Mouse (Mus musculus) intestine, embryonic 16.5 days (tissue): Measurements from ENCODE around the gene Rnf225. TPM values are rescaled to one million over a fixed set of nuclear protein-coding genes. Genes with fewer than 3 reads are reported as not detected.
"Not testable (repeated sequence)": the region's sequence is repeated elsewhere in the genome, so short reads cannot be mapped to it uniquely, and the experiment has no call there.

Source experiments
- ATAC-seq: fragments of 200-750 bp; cut with Nextera tagmentation; 2 replicates; pipeline ENCODE4 v1.8.0; 2017; ENCODE audit warnings: moderate TSS enrichment, moderate library complexity
- H3K27ac ChIP-seq: fragments of 300-500 bp; sonication (generic); 2 replicates; pipeline ENCODE4 v1.5.1; 2014; ENCODE audit warnings: mild to moderate bottlenecking, low read length
- H3K27me3 ChIP-seq: fragments of 300-500 bp; sonication (generic); replicated peaks from 2 replicates; pipeline ENCODE4 v1.6.1; 2014; ENCODE audit warnings: low read length, control low read depth, mixed read lengths; ENCODE audit not compliant: control insufficient read depth, insufficient read depth
- H3K36me3 ChIP-seq: fragments of 300-500 bp; sonication (generic); 2 replicates; pipeline ENCODE4 v1.6.1; 2014; ENCODE audit warnings: low read length, control low read depth; ENCODE audit not compliant: control insufficient read depth, insufficient read depth
- H3K4me1 ChIP-seq: fragments of 300-500 bp; sonication (generic); 2 replicates; pipeline ENCODE4 v1.6.1; 2014; ENCODE audit warnings: low read length, control low read depth, mixed read lengths; ENCODE audit not compliant: control insufficient read depth, insufficient read depth
- H3K4me2 ChIP-seq: fragments of 300-500 bp; sonication (generic); 2 replicates; pipeline ENCODE4 v1.6.1; 2014; ENCODE audit warnings: low read depth, low read length, control low read depth
- H3K4me3 ChIP-seq: fragments of 300-500 bp; sonication (generic); 2 replicates; pipeline ENCODE4 v1.5.1; 2014; ENCODE audit warnings: mild to moderate bottlenecking, low read length
- H3K9ac ChIP-seq: fragments of 300-500 bp; sonication (generic); 2 replicates; pipeline ENCODE4 v1.6.1; 2014; ENCODE audit warnings: low read depth, low read length
- H3K9me3 ChIP-seq: fragments of 300-500 bp; sonication (generic); 2 replicates; pipeline ENCODE4 v1.6.1; 2016; ENCODE audit warnings: low read length, control low read depth; ENCODE audit not compliant: control insufficient read depth
- WGBS: fragments of 180-500 bp; shearing (Covaris S2); extraction: QIAGEN DNeasy Blood & Tissue Kit; methylation state at CpG from one replicate; pipeline ENCODE4 v1.1.7; 2014; 5-methylcytosine and 5-hydroxymethylcytosine counted together
- polyA plus RNA-seq: library from polyadenylated mRNA; unstranded; fragments of >200 nt; fragmentation: Nextera tagmentation; extraction: Ambion mirVana; gene quantifications from 2 replicates; pipeline ENCODE4 v1.2.1, GENCODE M21; 2015

Rnf225 gene
- polyA plus RNA-seq, 1 experiment from 2014 or later: 0.27 TPM

DNA sequence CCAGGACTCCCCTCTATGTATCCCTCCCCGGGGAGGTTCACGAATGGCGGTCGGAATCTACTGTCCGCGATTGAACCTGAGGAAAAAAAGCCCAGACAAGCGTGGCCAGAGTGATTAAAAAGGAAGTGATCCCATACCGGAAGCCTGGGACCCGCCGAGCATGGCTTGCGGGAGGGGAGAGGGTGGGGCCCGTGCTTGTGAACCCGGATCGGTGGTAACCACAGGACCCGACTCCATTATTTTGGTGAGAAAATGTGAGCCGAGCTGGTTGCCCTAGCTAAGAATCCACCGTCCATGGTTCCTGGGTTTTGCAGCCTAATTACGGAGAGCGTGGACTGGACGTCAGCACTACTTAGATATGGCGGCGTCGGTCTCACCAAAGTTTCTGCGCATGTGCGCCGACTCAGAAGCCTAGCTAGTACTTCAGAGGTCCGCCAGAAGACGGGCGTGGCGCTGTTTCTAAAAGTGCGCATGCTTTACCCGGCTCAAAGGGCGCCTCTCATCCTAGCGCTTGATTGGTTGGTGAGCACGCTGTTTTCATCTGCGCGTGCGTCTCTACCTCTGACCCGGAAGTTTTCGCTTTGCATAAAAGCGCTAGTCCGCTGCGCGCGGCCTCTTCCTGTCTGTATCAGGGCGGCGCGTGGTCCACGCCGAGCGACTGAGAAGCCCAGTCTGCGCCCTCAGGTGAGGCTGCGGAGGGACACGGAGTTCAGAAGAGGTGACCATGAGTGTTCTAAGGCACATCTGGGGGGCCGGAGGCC lies 5.3 kb upstream of the Rnf225 start, which contains the start of gene Rps5:
Gene Rps5 (plus strand): TSS at position 586 of the 761 bp plus-strand sequence.
- under 1% methylated on average over 55 of the region's 55 CpGs for WGBS
- Histone ChIP-seq H3K4me3 (peak within 1 kb of the TSS; percentile 86), H3K4me1 (peaks cover 17% of the 10 kb centered on the region), H3K4me2 (peak within 1 kb of the TSS; percentile 84), H3K27me3 (no peaks in the 10 kb centered on the region), H3K36me3 (peaks cover 31% of the 10 kb centered on the region), H3K9me3 (no peaks in the 10 kb centered on the region), H3K9ac (peak within 1 kb of the TSS; percentile 85), H3K27ac (peak within 1 kb of the TSS; percentile 96)
- ATAC-seq: peak; percentile 98

DNA sequence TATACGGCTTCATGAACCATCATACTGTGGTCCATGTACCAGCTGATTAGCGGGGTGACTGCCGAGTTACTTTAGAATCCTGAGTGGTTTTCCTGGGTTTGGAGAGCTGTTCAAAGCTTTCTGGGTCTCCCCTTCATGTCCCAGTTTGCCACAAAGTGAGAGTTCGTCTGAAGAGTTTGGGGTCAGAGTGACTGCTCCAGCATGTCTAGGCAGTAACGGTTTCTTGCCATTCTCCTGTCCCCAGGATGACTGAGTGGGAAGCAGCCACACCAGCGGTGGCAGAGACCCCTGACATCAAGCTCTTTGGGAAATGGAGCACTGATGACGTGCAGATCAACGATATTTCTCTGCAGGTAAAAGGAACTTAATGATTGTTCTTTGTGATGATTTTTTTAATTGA lies 4.5 kb upstream of the Rnf225 start:
- Histone ChIP-seq H3K4me1 (peaks cover 26% of the 10 kb centered on the region), H3K9ac (peak overlapping the region; percentile 85), H3K27ac (no peak overlapping the region; the same call in 1 of the 2 replicates), H3K9me3 (no peaks in the 10 kb centered on the region), H3K4me3 (peak overlapping the region; percentile 86), H3K36me3 (peaks cover 32% of the 10 kb centered on the region), H3K27me3 (no peaks in the 10 kb centered on the region), H3K4me2 (peak overlapping the region; percentile 78)
- whole genome bisulfite sequencing: 4% methylated on average over 8 of the region's 8 CpGs
- no peak for ATAC-seq

DNA sequence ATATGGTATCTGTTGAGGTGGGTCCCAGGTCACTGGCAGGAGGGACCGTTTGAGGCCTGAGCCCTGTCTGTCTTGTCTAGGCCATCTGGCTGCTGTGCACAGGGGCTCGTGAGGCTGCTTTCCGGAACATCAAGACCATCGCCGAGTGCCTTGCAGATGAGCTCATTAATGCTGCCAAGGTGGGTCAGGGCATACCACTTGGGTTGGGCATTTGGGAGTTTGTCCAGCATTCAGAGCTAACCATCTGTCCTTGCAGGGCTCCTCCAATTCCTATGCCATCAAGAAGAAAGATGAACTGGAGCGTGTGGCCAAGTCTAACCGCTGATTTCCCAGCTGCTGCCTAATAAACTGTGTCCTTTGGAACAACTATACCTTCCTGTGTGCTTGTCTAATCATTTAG lies 900 bp upstream of the Rnf225 start:
- H3K4me3 ChIP-seq: no peak overlapping the region
- H3K9ac ChIP-seq: no peak overlapping the region
- no peak overlapping the region for H3K27ac ChIP-seq
- H3K36me3 ChIP-seq: peaks cover 32% of the 10 kb centered on the region
- H3K27me3 ChIP-seq: no peaks in the 10 kb centered on the region
- H3K9me3 ChIP-seq: no peaks in the 10 kb centered on the region
- peaks cover 32% of the 10 kb centered on the region for H3K4me1 ChIP-seq
- 78% methylated on average over 7 of the region's 7 CpGs for WGBS
- no peak for ATAC-seq
- no peak overlapping the region for H3K4me2 ChIP-seq

DNA sequence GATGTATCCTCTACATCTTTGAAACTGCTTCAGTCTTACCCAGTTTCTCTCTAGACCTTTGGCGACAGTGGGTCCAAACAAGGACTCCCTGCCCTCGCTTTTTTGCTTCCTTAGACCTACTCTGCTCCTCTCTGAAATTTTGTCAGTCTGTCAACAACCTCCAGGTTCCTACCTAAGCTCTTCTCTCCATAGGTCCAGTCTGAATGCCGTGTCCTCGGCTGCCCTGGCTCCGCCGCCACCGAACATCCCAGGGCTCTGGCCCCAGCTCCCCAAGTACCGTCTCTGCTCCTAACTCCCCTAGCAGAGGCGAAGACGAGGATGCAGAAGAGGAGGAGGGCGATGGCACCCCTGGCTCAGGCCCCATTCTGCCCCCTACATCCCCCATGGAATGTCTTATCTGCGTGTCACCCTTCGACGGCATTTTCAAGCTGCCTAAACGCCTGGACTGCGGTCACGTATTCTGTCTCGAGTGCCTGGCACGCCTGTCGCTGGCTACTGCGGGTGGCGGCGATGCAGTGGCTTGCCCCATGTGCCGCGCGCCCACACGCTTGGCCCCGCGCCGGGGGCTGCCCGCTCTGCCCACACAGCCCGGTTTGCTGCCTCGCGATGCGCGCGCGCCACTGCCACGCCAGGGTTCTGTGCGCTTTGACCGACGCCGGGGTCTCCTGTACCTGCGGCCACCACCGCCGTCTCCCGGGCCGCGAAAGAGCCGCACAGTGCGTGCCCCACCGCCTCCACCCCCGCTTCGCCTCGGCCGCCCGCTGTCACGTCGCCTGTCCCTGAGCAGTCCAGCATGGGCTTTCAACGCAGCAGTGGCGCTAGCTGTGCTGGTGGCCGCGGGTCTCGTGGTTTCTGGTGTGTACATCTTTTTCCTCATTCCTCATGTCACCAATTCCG lies 725 bp downstream of the Rnf225 start:
- 5% methylated on average over 65 of the region's 65 CpGs for WGBS
- H3K4me3 ChIP-seq: peak overlapping the region; percentile 45
- H3K9ac ChIP-seq: peak overlapping the region; percentile 61
- peak overlapping the region; percentile 87 for H3K4me2 ChIP-seq
- H3K27me3 ChIP-seq: no peaks in the 10 kb centered on the region
- peaks cover 32% of the 10 kb centered on the region for H3K4me1 ChIP-seq
- ATAC-seq: peak; percentile 45
- no peak overlapping the region for H3K27ac ChIP-seq
- H3K36me3 ChIP-seq: peaks cover 32% of the 10 kb centered on the region
- no peaks in the 10 kb centered on the region for H3K9me3 ChIP-seq

DNA sequence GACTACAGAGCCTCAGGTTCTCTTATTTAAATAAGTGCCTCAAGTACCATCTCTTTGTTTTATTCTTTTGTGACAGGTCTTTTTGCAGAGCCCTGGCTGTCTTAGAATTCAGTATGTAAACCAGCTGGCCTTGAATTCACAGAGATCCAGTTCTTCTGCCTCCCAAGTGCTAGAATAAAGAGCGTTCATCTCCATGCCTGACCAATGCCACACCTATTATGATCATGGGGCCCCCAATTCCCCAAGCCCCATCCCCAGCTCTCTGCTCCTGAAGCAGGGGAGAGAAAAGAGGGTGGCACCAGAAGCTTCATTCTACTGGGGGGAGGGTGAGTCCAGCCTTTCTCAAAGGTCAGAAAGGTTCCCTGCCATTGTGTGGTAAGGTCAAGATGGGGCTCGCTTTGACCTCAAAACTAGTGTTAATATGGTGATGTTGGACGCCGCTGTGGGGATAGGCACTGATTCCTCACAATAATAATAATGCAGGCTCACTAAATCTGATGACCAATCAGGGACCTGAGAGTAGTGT lies 6.5 kb downstream of the Rnf225 start:
- H3K9me3 ChIP-seq: no peaks in the 10 kb centered on the region
- no peaks in the 10 kb centered on the region for H3K4me1 ChIP-seq
- WGBS: 71% methylated on average over 4 of the region's 4 CpGs
- no peak overlapping the region for H3K4me3 ChIP-seq
- H3K27ac ChIP-seq: no peak overlapping the region
- H3K9ac ChIP-seq: no peak overlapping the region
- no peaks in the 10 kb centered on the region for H3K27me3 ChIP-seq
- no peak overlapping the region for H3K4me2 ChIP-seq
- no peaks in the 10 kb centered on the region for H3K36me3 ChIP-seq
- ATAC-seq: no peak

DNA sequence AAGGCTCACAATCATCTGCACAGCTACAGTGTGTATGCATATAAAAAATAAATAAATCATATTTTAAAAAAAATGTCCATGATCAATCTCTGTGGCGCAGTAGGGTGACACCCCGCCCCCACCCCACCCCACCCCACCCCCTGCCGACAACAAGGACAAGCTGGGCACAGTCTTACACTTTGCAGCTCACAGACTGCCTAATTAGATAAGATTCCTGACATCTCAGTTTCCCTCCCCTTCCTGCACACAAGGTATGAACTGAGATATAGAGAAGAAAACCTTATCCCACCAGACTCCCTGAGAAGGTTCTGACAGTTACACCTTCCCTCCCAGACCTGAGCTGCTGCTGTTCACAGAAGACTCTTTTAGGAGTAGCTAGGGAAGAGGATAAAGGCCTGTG lies 7.6 kb downstream of the Rnf225 start:
- WGBS: 79% methylated on average over 3 of the region's 3 CpGs
- H3K9ac ChIP-seq: no peak overlapping the region
- no peak for ATAC-seq

DNA sequence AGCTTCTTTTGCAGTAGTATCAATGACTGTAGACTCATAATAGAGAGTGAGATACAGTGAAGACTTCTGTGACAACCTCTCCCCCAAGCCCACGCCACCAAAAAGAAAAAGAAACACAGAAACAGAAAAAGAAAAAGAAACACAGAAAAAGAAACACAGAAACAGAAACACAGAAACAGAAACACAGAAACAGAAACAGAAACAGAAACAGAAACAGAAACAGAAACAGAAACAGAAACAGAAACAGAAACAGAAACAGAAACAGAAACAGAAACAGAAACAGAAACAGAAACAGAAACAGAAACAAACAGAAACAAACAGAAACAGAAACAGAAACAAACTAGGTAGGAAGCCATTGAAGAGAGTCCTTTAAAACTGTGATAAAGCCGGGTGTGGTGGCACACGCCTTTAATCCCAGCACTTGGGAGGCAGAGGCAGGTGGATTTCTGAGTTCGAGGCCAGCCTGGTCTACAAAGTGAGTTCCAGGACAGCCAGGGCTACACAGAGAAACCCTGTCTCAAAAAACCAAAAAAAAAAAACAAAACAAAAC lies 10.1 kb downstream of the Rnf225 start:
- 79% methylated on average over 3 of the region's 4 CpGs for WGBS
- not testable (repeated sequence) for H3K36me3 ChIP-seq, H3K4me2 ChIP-seq, H3K4me3 ChIP-seq, H3K27me3 ChIP-seq, H3K27ac ChIP-seq, H3K4me1 ChIP-seq, H3K9ac ChIP-seq, ATAC-seq, H3K9me3 ChIP-seq

More for the DNA sequence above, 7.6 kb downstream of the Rnf225 start:
- Histone ChIP-seq H3K9me3 (no peaks in the 10 kb centered on the region), H3K4me2 (no peak overlapping the region), H3K27me3 (no peaks in the 10 kb centered on the region), H3K4me1 (no peaks in the 10 kb centered on the region), H3K27ac (no peak overlapping the region), H3K36me3 (no peaks in the 10 kb centered on the region), H3K4me3 (no peak overlapping the region)

DNA sequence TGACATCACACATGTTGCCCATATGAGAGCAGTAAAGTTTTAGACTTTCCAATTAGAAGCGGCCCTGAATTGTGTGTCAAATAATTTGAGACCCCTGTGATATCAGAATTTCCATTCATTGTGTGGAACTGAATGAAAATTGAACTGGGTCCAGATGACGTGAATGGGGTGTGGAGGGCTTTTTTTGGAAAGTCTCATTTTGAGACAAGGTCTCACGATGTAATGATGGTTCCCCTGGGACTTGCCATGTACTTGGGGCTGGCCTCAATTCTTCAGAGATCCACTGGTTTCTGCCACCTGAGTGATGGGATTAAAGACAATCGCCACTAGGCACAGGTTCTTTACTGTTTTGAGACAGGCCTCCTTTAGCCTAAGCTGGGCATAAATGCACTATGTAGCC lies 13.4 kb downstream of the Rnf225 start:
- Histone ChIP-seq H3K4me2 (no peak overlapping the region), H3K9me3 (no peaks in the 10 kb centered on the region), H3K27ac (no peak overlapping the region), H3K36me3 (no peaks in the 10 kb centered on the region), H3K4me1 (no peaks in the 10 kb centered on the region), H3K4me3 (no peak overlapping the region), H3K27me3 (no peaks in the 10 kb centered on the region), H3K9ac (no peak overlapping the region)
- ATAC-seq: no peak
- WGBS: 90% methylated on average over 4 of the region's 4 CpGs

DNA sequence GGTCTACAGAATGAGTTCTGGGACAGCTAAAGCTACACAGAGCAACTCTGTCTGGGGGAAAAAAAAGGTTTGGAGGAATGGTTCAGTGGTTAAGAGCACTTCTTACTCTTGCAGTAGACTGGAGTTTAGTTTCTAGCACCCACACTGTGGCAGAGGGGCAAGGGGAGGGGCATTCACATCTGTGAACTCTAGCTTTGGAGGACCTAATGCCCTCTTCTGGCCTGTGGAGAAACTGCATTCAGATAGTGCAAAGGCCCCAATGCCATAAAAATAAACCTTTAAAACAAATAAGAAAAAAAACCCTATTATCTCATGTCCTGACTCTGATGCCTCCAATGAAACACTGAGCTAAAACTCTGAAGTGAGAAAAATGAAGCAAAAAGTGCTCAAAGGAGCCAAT lies 16.3 kb downstream of the Rnf225 start:
- H3K9ac ChIP-seq: no peak overlapping the region
- H3K27ac ChIP-seq: no peak overlapping the region
- no peaks in the 10 kb centered on the region for H3K27me3 ChIP-seq
- no peak for ATAC-seq
- no peaks in the 10 kb centered on the region for H3K9me3 ChIP-seq
- no peak overlapping the region for H3K4me3 ChIP-seq
- no peaks in the 10 kb centered on the region for H3K4me1 ChIP-seq
- H3K36me3 ChIP-seq: no peaks in the 10 kb centered on the region
- no peak overlapping the region for H3K4me2 ChIP-seq
